Mouse (Mus musculus) brain, adult 10 weeks (tissue): ENCODE measurements around the gene Nfkb2. TPM values are rescaled to one million over a fixed set of nuclear protein-coding genes. Genes with fewer than 3 reads are reported as not detected.

ENCODE experiments used
- polyA plus RNA-seq: library from polyadenylated mRNA; stranded (reverse); fragments of 350-450 nt; fragmentation: Illumina TruSeq; extraction: RNeasy Lipid Tissue Mini Kit (QIAGEN cat#74804); gene quantifications from one replicate; pipeline ENCODE4 v1.2.3, GENCODE M21; 2015; ENCODE audit warnings: low read depth, low replicate concordance

Nfkb2 gene
- 2.1 TPM for polyA plus RNA-seq

GRCm38 (mm10) chr19:46304216-46304841 is at the start of gene Nfkb2:
TSS of gene Nfkb2 (plus strand) at chr19:46304320.

DNA sequence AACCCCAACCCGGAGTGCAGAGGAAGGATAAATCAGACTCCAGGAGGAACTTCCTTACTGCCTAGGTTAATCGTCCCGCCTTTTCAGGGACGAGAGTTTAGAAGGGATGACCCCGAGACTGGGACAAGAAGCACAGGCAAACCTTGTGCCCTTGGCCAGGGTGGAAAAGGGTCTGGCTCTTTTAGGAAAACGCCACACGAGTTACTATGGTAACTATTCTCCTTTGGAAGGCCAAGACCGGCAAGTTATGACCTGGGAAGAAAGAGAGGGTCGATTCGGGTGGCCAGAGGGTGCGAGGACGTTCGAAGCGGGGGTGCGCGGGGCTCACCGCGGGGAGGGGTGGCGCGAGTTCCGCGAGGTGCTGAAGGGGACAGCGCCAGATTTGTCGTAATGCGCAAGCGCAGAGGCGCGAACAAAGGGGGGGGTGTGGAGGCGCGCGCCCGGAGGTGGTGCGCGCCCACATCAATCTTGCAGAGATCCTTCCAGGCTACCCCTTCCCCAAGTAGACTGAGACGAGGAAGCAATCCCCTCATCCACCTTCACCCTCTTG is 22.7 kb downstream of the Nfkb2 start, which contains the start of gene Psd:
Gene Psd, minus strand, starts transcription at position 401 of the 550 bp plus-strand sequence.

DNA sequence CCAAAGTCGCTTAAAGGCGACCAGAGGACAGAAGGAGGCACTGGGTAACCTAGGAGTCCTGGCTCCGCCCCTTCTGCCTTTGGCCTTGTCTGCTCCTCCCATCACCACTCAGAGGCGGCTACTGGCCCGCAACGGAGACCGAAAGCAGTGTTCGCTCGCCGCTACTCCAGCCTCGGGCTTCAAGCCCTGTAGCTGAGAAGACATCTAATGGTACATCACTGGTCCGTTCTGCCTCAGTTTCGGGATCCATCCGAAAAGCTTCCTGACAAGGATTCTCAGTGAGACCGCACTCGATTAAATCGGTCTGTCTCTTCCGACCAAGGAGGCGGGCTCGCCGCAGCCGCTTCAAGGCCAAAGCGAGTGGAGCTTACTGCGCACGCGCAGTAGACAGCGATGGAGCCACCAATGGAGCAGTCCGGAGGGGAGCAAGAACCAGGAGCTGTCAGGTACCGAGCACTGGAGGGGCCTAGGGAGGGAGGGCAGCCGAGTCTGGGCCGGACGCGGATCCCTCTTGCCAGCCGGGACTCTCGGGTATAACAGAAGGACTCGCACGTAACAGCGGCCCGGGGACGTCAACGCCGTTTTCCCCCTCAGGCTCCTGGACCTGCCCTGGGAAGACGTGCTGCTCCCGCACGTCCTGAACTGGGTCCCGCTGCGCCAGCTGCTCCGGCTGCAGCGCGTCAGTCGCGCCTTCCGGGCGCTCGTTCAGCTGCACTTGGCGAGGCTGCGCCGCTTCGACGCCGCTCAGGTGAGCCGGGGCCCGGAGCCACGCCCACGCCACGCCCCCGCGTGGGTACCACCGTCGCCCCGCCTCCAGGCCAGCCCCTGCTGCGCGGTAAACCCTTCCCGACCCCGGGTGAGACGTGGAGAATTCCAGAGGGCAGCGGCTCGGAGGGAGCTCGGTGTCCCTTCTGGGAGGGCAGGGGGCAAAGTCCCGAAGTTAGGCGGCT is 24.2 kb downstream of the Nfkb2 start, which contains the start of gene Fbxl15:
Gene Fbxl15, plus strand, starts transcription at position 104 of the 950 bp plus-strand sequence.

DNA sequence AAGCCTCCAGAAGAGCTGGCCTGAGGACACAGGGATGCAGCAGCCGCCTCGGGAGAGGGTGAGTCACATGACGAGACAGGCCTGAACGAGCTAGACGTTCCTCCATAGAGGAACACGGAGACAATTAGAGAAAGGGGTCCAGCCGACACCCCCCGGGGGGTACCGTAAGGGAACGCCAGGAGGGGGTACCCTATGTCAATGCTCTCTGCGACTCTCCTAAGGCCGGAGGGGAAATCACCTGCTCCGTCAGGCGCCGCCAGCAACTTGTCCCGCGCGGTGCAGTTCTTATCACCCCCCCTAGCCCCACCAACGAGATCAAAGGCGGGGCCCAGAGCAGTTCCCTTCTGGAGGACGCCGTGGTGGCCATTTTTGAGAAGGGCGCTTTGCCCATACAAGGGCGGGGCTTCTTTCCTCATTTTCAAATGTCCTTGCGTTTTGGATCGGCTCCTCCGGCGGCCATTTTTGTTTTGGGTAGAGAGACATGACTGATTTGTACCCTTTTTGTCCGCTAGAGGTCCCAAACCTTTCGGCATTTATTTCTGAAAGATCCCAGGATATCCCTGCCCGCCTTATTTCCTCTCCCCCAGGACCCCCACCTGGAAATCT is 34.3 kb downstream of the Nfkb2 start, which contains the start of gene Cuedc2:
Gene Cuedc2, minus strand, starts transcription at position 372 of the 606 bp plus-strand sequence.

GRCm38 (mm10) chr19:46350168-46350932 is 46.2 kb downstream of the Nfkb2 start, which contains the start of gene 2310034G01Rik:
TSS of gene 2310034G01Rik (minus strand) at chr19:46350302.

Other genes starting within 250 kb of the Nfkb2 start
- gene Nolc1, start 228.5 kb upstream of the Nfkb2 start, polyA plus RNA-seq = 36.4 TPM
- gene Elovl3, start 172.4 kb upstream of the Nfkb2 start, polyA plus RNA-seq = not detected
- gene Pitx3, start 156.0 kb upstream of the Nfkb2 start, polyA plus RNA-seq = not detected
- 42.6 TPM for gene Gbf1, start 151.8 kb upstream of the Nfkb2 start, polyA plus RNA-seq
- 474 TPM for gene Psd, start 22.8 kb downstream of the Nfkb2 start, polyA plus RNA-seq
- gene Fbxl15, start 23.9 kb downstream of the Nfkb2 start, polyA plus RNA-seq = 28.6 TPM
- gene Cuedc2, start 34.4 kb downstream of the Nfkb2 start, polyA plus RNA-seq = 309 TPM
- 17.5 TPM for gene Mfsd13a, start 36.8 kb downstream of the Nfkb2 start, polyA plus RNA-seq
- gene 2310034G01Rik, start 46.0 kb downstream of the Nfkb2 start, polyA plus RNA-seq = 1.7 TPM
- gene Actr1a, start 91.4 kb downstream of the Nfkb2 start, polyA plus RNA-seq = 174 TPM
- gene Sufu, start 92.6 kb downstream of the Nfkb2 start, polyA plus RNA-seq = 9.1 TPM
- gene Trim8, start 197.4 kb downstream of the Nfkb2 start, polyA plus RNA-seq = 36.8 TPM